Mouse (Mus musculus) liver, embryonic 11.5 days (tissue): ENCODE results near the gene Sh3d19. TPM values are rescaled to one million over a fixed set of nuclear protein-coding genes. Genes with fewer than 3 reads are reported as not detected.

ENCODE experiments used
- ATAC-seq: fragments of 200-750 bp; cut with Nextera tagmentation; replicated peaks from 2 replicates; pipeline ENCODE4 v1.8.0; 2017; ENCODE audit warnings: moderate number of reproducible peaks, mild to moderate bottlenecking, moderate TSS enrichment, moderate library complexity; ENCODE audit not compliant: low FRiP score
- DNase-seq: peaks from one replicate; pipeline ENCODE4 v3.0.0-alpha.2; 2017; ENCODE audit warnings: low spot score
- H3K27ac ChIP-seq: fragments of 300-500 bp; sonication (generic); 2 replicates; pipeline ENCODE4 v1.5.1; 2014; ENCODE audit warnings: mild to moderate bottlenecking, low read depth, low read length, control low read depth
- H3K27me3 ChIP-seq: fragments of 300-500 bp; sonication (generic); replicated peaks from 2 replicates; pipeline ENCODE4 v1.6.1; 2014; ENCODE audit warnings: low read length, mixed read lengths; ENCODE audit not compliant: control insufficient read depth, insufficient read depth
- H3K36me3 ChIP-seq: fragments of 300-500 bp; sonication (generic); 2 replicates; pipeline ENCODE4 v1.6.1; 2014; ENCODE audit warnings: mild to moderate bottlenecking, low read length, moderate library complexity, mixed read lengths; ENCODE audit not compliant: control insufficient read depth, insufficient read depth
- H3K4me1 ChIP-seq: fragments of 300-500 bp; sonication (generic); replicated peaks from 2 replicates; pipeline ENCODE4 v1.6.1; 2014; ENCODE audit warnings: low read length, mixed read lengths; ENCODE audit not compliant: control insufficient read depth, insufficient read depth
- H3K4me2 ChIP-seq: fragments of 300-500 bp; sonication (generic); 2 replicates; pipeline ENCODE4 v1.6.1; 2014; ENCODE audit warnings: mild to moderate bottlenecking, control low read depth, moderate library complexity
- H3K4me3 ChIP-seq: fragments of 300-500 bp; sonication (generic); 2 replicates; pipeline ENCODE4 v1.5.1; 2014; ENCODE audit warnings: low read depth, low read length, control low read depth
- H3K9ac ChIP-seq: fragments of 300-500 bp; sonication (generic); 2 replicates; pipeline ENCODE4 v1.6.1; 2014; ENCODE audit warnings: low read depth, low read length, control low read depth
- H3K9me3 ChIP-seq: fragments of 300-500 bp; sonication (generic); 2 replicates; pipeline ENCODE4 v1.6.1; 2016; ENCODE audit warnings: low read length, inconsistent platforms, mixed read lengths; ENCODE audit not compliant: control insufficient read depth
- WGBS: fragments of 180-500 bp; shearing (Covaris S2); extraction: QIAGEN DNeasy Blood & Tissue Kit; methylation state at CpG from one replicate; pipeline ENCODE4 v1.1.7; 2014; 5-methylcytosine and 5-hydroxymethylcytosine counted together
- polyA plus RNA-seq: library from polyadenylated mRNA; unstranded; fragments of >200 nt; fragmentation: Nextera tagmentation; extraction: Ambion mirVana; gene quantifications from 2 replicates; pipeline ENCODE4 v1.2.1, GENCODE M21; 2014

Sh3d19 gene
- polyA plus RNA-seq, 1 experiment from 2014 or later, result 20.7 TPM

- no peak overlapping the region for H3K4me3 ChIP-seq
- ATAC-seq (peak; percentile 75), DNase-seq (no peak)
- H3K27ac ChIP-seq, result no peak overlapping the region
- WGBS, result 64% methylated on average over 6 of the region's 6 CpGs
- no peaks in the 10 kb centered on the region for H3K9me3 ChIP-seq
- H3K9ac ChIP-seq, result no peak overlapping the region
- peaks cover 9% of the 10 kb centered on the region for H3K4me1 ChIP-seq
- no peak overlapping the region for H3K4me2 ChIP-seq
- H3K27me3 ChIP-seq, result no peaks in the 10 kb centered on the region
- H3K36me3 ChIP-seq, result peaks cover 37% of the 10 kb centered on the region
Observed at GRCm38 (mm10) chr3:86135886-86136563, 165.1 kb downstream of the Sh3d19 start.

GRCm38 (mm10) chr3:86136936-86137574 lies 166.1 kb downstream of the Sh3d19 start:
- Histone ChIP-seq H3K27ac (no peak overlapping the region), H3K4me3 (no peak overlapping the region), H3K9ac (no peak overlapping the region), H3K36me3 (peaks cover 41% of the 10 kb centered on the region), H3K9me3 (no peaks in the 10 kb centered on the region), H3K4me1 (peaks cover 9% of the 10 kb centered on the region), H3K27me3 (no peaks in the 10 kb centered on the region), H3K4me2 (no peak overlapping the region)
- ATAC-seq, result no peak
- no peak for DNase-seq
- WGBS, result 84% methylated on average over 6 of the region's 6 CpGs

- Histone ChIP-seq H3K27ac (no peak overlapping the region), H3K36me3 (peaks cover 41% of the 10 kb centered on the region), H3K9me3 (no peaks in the 10 kb centered on the region), H3K9ac (no peak overlapping the region), H3K4me3 (peak overlapping the region; percentile 74), H3K4me1 (peaks cover 12% of the 10 kb centered on the region), H3K4me2 (peak overlapping the region; percentile 67), H3K27me3 (no peaks in the 10 kb centered on the region)
- 83% methylated on average over 4 of the region's 4 CpGs for WGBS
- no peak for DNase-seq
- ATAC-seq, result no peak
Observed at GRCm38 (mm10) chr3:86139660-86140059, 168.8 kb downstream of the Sh3d19 start.

GRCm38 (mm10) chr3:86141366-86141765 lies 170.5 kb downstream of the Sh3d19 start:
- H3K4me3 ChIP-seq, result peak overlapping the region; percentile 74
- DNase-seq (no peak), ATAC-seq (no peak)
- H3K4me2 ChIP-seq, result peak overlapping the region; percentile 67
- peaks cover 35% of the 10 kb centered on the region for H3K36me3 ChIP-seq
- H3K4me1 ChIP-seq, result peaks cover 7% of the 10 kb centered on the region
- H3K27me3 ChIP-seq, result no peaks in the 10 kb centered on the region
- WGBS, result 6% methylated on average over 7 of the region's 7 CpGs
- H3K27ac ChIP-seq, result peak overlapping the region; percentile 87
- peak overlapping the region; percentile 99 for H3K9ac ChIP-seq
- H3K9me3 ChIP-seq, result no peaks in the 10 kb centered on the region

GRCm38 (mm10) chr3:86141886-86142262 lies 171.0 kb downstream of the Sh3d19 start:
- H3K4me1 ChIP-seq, result peaks cover 6% of the 10 kb centered on the region
- no peaks in the 10 kb centered on the region for H3K9me3 ChIP-seq
- H3K27ac ChIP-seq, result peak overlapping the region; percentile 87
- no peaks in the 10 kb centered on the region for H3K27me3 ChIP-seq
- WGBS, result 0% methylated on average over 18 of the region's 18 CpGs
- peak overlapping the region; percentile 67 for H3K4me2 ChIP-seq
- peak; percentile 39 for ATAC-seq
- no peak for DNase-seq
- peak overlapping the region; percentile 99 for H3K9ac ChIP-seq
- peak overlapping the region; percentile 74 for H3K4me3 ChIP-seq
- peaks cover 35% of the 10 kb centered on the region for H3K36me3 ChIP-seq

- peak within 1 kb of the TSS; percentile 99 for H3K9ac ChIP-seq
- DNase-seq (peak; percentile 99), ATAC-seq (peak; percentile 90)
- under 1% methylated on average over 74 of the region's 77 CpGs for WGBS
- no peaks in the 10 kb centered on the region for H3K9me3 ChIP-seq
- peak within 1 kb of the TSS; percentile 87 for H3K27ac ChIP-seq
- H3K36me3 ChIP-seq, result peaks cover 32% of the 10 kb centered on the region
- peak within 1 kb of the TSS; percentile 67 for H3K4me2 ChIP-seq
- H3K4me1 ChIP-seq, result peaks cover 4% of the 10 kb centered on the region
- H3K27me3 ChIP-seq, result no peaks in the 10 kb centered on the region
- peak within 1 kb of the TSS; percentile 74 for H3K4me3 ChIP-seq
Observed at GRCm38 (mm10) chr3:86142263-86142933, 171.5 kb downstream of the Sh3d19 start, which contains the start of gene Rps3a1. Gene Rps3a1, minus strand, starts transcription at chr3:86142702.

GRCm38 (mm10) chr3:86142934-86143317 lies 172.0 kb downstream of the Sh3d19 start:
- WGBS, result 24% methylated on average over 6 of the region's 6 CpGs
- ATAC-seq (peak; percentile 15; the same call in 1 of the 2 replicates), DNase-seq (no peak)
- Histone ChIP-seq H3K36me3 (peaks cover 26% of the 10 kb centered on the region; the same call in 1 of the 2 replicates), H3K27ac (no peak overlapping the region), H3K4me2 (peak overlapping the region; percentile 58), H3K9me3 (no peaks in the 10 kb centered on the region), H3K4me1 (peaks cover 4% of the 10 kb centered on the region), H3K27me3 (no peaks in the 10 kb centered on the region), H3K4me3 (peak overlapping the region; percentile 74; the same call in 1 of the 2 replicates), H3K9ac (peak overlapping the region; percentile 57; the same call in 1 of the 2 replicates)

GRCm38 (mm10) chr3:86143343-86143742 lies 172.4 kb downstream of the Sh3d19 start:
- Histone ChIP-seq H3K4me2 (peak overlapping the region; percentile 58), H3K27me3 (no peaks in the 10 kb centered on the region), H3K9ac (no peak overlapping the region; the same call in 1 of the 2 replicates), H3K27ac (no peak overlapping the region), H3K9me3 (no peaks in the 10 kb centered on the region), H3K4me1 (peaks cover 4% of the 10 kb centered on the region), H3K4me3 (no peak overlapping the region), H3K36me3 (peaks cover 22% of the 10 kb centered on the region; the same call in 1 of the 2 replicates)
- DNase-seq, result no peak
- WGBS, result 86% methylated on average over 6 of the region's 6 CpGs
- ATAC-seq, result no peak
